Mouse (Mus musculus): ENCODE results near the gene Il18r1. TPM values are rescaled to one million over a fixed set of nuclear protein-coding genes. Genes with fewer than 3 reads are reported as not detected.

The Il18r1 gene
- polyA plus RNA-seq, 1 experiment from 2014 or later = not detected

Other genes with a start within 250 kb of the Il18r1 start
- gene Il1r1, start 240.5 kb upstream of the Il18r1 start, polyA plus RNA-seq (2016; fragmentation: Nextera tagmentation; extraction: Ambion mirVana) = 0.45 and 0.62 TPM in 2 replicates
- gene Il1rl2, start 140.9 kb upstream of the Il18r1 start, polyA plus RNA-seq (2016; fragmentation: Nextera tagmentation; extraction: Ambion mirVana) = 1.8 and 2.1 TPM in 2 replicates
- 0.05 and 0.13 TPM in 2 replicates for gene Il1rl1, start 36.0 kb upstream of the Il18r1 start, polyA plus RNA-seq (2016; fragmentation: Nextera tagmentation; extraction: Ambion mirVana)
- 0.11 and 0.20 TPM in 2 replicates for gene Il18rap, start 49.8 kb downstream of the Il18r1 start, polyA plus RNA-seq (2016; fragmentation: Nextera tagmentation; extraction: Ambion mirVana)
- not detected in 2 replicates for gene Slc9a4, start 114.5 kb downstream of the Il18r1 start, polyA plus RNA-seq (2016; fragmentation: Nextera tagmentation; extraction: Ambion mirVana)
- not detected in 2 replicates for gene Slc9a2, start 215.0 kb downstream of the Il18r1 start, polyA plus RNA-seq (2016; fragmentation: Nextera tagmentation; extraction: Ambion mirVana)